ENCODE assay signal across 20 mouse cellular contexts in genomic region chr1:136380606-136381005, GRCm38 (mm10). TPM values are rescaled to one million over a fixed set of nuclear protein-coding genes. Genes with fewer than 3 reads are reported as not detected.
A peak's percentile ranks its signal among the peaks of the same experiment; 100 is the strongest.
DNase-seq lines count a peak whose midpoint lies in the region; ATAC-seq and TF ChIP-seq lines count a peak whose summit lies in the region.
"Had no signal": no experiment of that assay in that cellular context is flagged by ENCODE, and none has a peak within 500 bp of the region (broad histone marks: within the 10 kb centered on the region; RNA-seq: fewer than 3 reads in every experiment).

No protein-coding gene starts in this region.

- no peaks in the 10 kb centered on the region for H3K36me3 ChIP-seq in heart, embryonic 13.5 days
- H3K36me3 ChIP-seq in kidney, adult 2 months (ENCODE audit: control insufficient read depth, insufficient read depth, low read length) = no peaks in the 10 kb centered on the region
- H3K36me3 ChIP-seq: embryonic facial prominence, embryonic 12.5 days; forebrain, embryonic 12.5 days; forebrain, embryonic 15.5 days; hindbrain, embryonic 10.5 days; hindbrain, embryonic 13.5 days; intestine, embryonic 15.5 days; kidney, embryonic 15.5 days had no signal

- no peak for TF ChIP-seq POLR2A in kidney, adult 2 months (IDR thresholded peaks at IDR 0.05; ENCODE audit: low read depth, low read length)

- no peaks in the 10 kb centered on the region for H3K9me3 ChIP-seq in heart, embryonic 13.5 days
- H3K9me3 ChIP-seq: forebrain, embryonic 12.5 days; forebrain, embryonic 15.5 days; hindbrain, embryonic 10.5 days; hindbrain, embryonic 13.5 days; intestine, embryonic 15.5 days; kidney, embryonic 15.5 days had no signal

- 0 out of 2 replicates have a peak overlapping the region, but pooled peaks have one; percentile 17 for H3K27ac ChIP-seq in heart, embryonic 13.5 days (replicated peaks)
- H3K27ac ChIP-seq in kidney, adult 2 months (ENCODE audit: insufficient read depth, low read depth, low read length) = no peak overlapping the region
- H3K27ac ChIP-seq in brown adipose tissue, adult 24 weeks (replicated peaks; ENCODE audit: low read depth, low read length) = peak overlapping the region; percentile 96
- H3K27ac ChIP-seq: embryonic facial prominence, embryonic 12.5 days; forebrain, embryonic 12.5 days; forebrain, embryonic 15.5 days; hindbrain, embryonic 10.5 days; hindbrain, embryonic 13.5 days; intestine, embryonic 15.5 days; kidney, embryonic 15.5 days had no signal

- H3K4me3 ChIP-seq in heart, embryonic 13.5 days = no peak overlapping the region
- H3K4me3 ChIP-seq in kidney, adult 2 months (ENCODE audit: insufficient read depth, low read depth, low read length) = no peak overlapping the region
- no peak overlapping the region for H3K4me3 ChIP-seq in brown adipose tissue, adult 24 weeks (ENCODE audit: insufficient read depth, low read depth, low read length)
- H3K4me3 ChIP-seq: embryonic facial prominence, embryonic 12.5 days; erythroblast, embryonic 14.5 days; forebrain, embryonic 12.5 days; forebrain, embryonic 15.5 days; hindbrain, embryonic 10.5 days; hindbrain, embryonic 13.5 days; intestine, embryonic 15.5 days; kidney, embryonic 15.5 days had no signal

- ATAC-seq in heart, embryonic 13.5 days (ENCODE audit: extremely low read depth, insufficient number of reproducible peaks, low FRiP score, low TSS enrichment) = no peak
- ATAC-seq: CD4-positive, CD25-positive, alpha-beta regulatory T cell, adult 4 months; forebrain, embryonic 15.5 days; hindbrain, embryonic 16.5 days; intestine, embryonic 15.5 days had no signal

- H3K27me3 ChIP-seq in heart, embryonic 13.5 days (replicated peaks) = no peaks in the 10 kb centered on the region
- H3K27me3 ChIP-seq in kidney, adult 2 months (replicated peaks; ENCODE audit: control insufficient read depth, insufficient read depth, low read length) = no peaks in the 10 kb centered on the region
- H3K27me3 ChIP-seq: embryonic facial prominence, embryonic 12.5 days; forebrain, embryonic 12.5 days; forebrain, embryonic 15.5 days; hindbrain, embryonic 13.5 days; intestine, embryonic 15.5 days; kidney, embryonic 15.5 days had no signal

- peak; percentile 46 for DNase-seq in adrenal gland, postnatal 14 days
- DNase-seq in adrenal gland, postnatal 25 days = no peak
- DNase-seq in heart, postnatal 10 days = no peak
- peak; percentile 13 for DNase-seq in kidney, adult 2 months
- DNase-seq in kidney, adult 18-20 months = no peak
- no peak for DNase-seq in thymus, postnatal 25 days
- DNase-seq: gastrocnemius, postnatal 25 days; kidney, adult 11 months had no signal

- TF ChIP-seq CTCF in kidney, adult 2 months (conservative IDR thresholded peaks at IDR 0.05; ENCODE audit: insufficient read depth, insufficient read length, low read depth, low read length) = no peak

- intact Hi-C loops in heart, postnatal 10 days (cut with DNase I) = no loop called here

- H3K4me1 ChIP-seq in heart, embryonic 13.5 days = no peaks in the 10 kb centered on the region
- no peaks in the 10 kb centered on the region for H3K4me1 ChIP-seq in kidney, adult 2 months (ENCODE audit: control insufficient read depth, insufficient read depth, low read length)
- peaks cover 3% of the 10 kb centered on the region; the same call in 1 of the 2 replicates for H3K4me1 ChIP-seq in brown adipose tissue, adult 24 weeks (ENCODE audit: control insufficient read depth, insufficient read depth, insufficient read length, low read length)
- H3K4me1 ChIP-seq: embryonic facial prominence, embryonic 12.5 days; forebrain, embryonic 12.5 days; forebrain, embryonic 15.5 days; hindbrain, embryonic 10.5 days; hindbrain, embryonic 13.5 days; intestine, embryonic 15.5 days; kidney, embryonic 15.5 days had no signal

- no peak overlapping the region for H3K4me2 ChIP-seq in heart, embryonic 13.5 days
- H3K4me2 ChIP-seq: embryonic facial prominence, embryonic 12.5 days; forebrain, embryonic 12.5 days; forebrain, embryonic 15.5 days; hindbrain, embryonic 13.5 days; intestine, embryonic 15.5 days; kidney, embryonic 15.5 days had no signal

- WGBS in heart, embryonic 13.5 days = 78% methylated on average over 8 of the region's 8 CpGs
- 89% methylated on average over 8 of the region's 8 CpGs for WGBS in kidney, adult 2 months

- H3K9ac ChIP-seq in heart, embryonic 13.5 days = no peak overlapping the region
- H3K9ac ChIP-seq: embryonic facial prominence, embryonic 12.5 days; forebrain, embryonic 12.5 days; forebrain, embryonic 15.5 days; hindbrain, embryonic 13.5 days; intestine, embryonic 15.5 days; kidney, embryonic 15.5 days had no signal

RNA-seq across cellular contexts. Expression of gene Ddx59, which starts 34.5 kb away (rescaled TPM):
- total RNA-seq in adrenal gland, postnatal 14 days (2021) = 14.0 and 14.2 TPM in 2 replicates
- total RNA-seq in adrenal gland, postnatal 25 days (2021) = 10.4 and 15.7 TPM in 2 replicates
- 12.0 and 13.0 TPM in 2 replicates for polyA plus RNA-seq in heart, embryonic 13.5 days (2015; fragmentation: Nextera tagmentation; extraction: Ambion mirVana)
- total RNA-seq in heart, postnatal 10 days (2021) = 10 to 100 TPM in 1 of 2 experiments, 1 to 10 TPM in 1; 9.5 to 10.1 TPM
- 4.3 and 4.9 TPM in 2 replicates for polyA plus RNA-seq in kidney, adult 2 months (2012; rRNA removed)
- 16.5 and 17.6 TPM in 2 replicates for polyA plus RNA-seq in brown adipose tissue, adult 24 weeks (2012; ENCODE audit: insufficient read depth, insufficient read length, missing spikeins)

RNA-seq across cellular contexts. Expression of gene Camsap2, which starts 34.7 kb away (rescaled TPM):
- total RNA-seq in adrenal gland, postnatal 14 days (2021) = 47.2 and 47.8 TPM in 2 replicates
- 39.4 and 46.0 TPM in 2 replicates for total RNA-seq in adrenal gland, postnatal 25 days (2021)
- 5.9 and 6.1 TPM in 2 replicates for polyA plus RNA-seq in heart, embryonic 13.5 days (2015; fragmentation: Nextera tagmentation; extraction: Ambion mirVana)
- 10 to 100 TPM; 32.5 to 33.9 TPM for total RNA-seq in heart, postnatal 10 days (2021)
- polyA plus RNA-seq in kidney, adult 2 months (2012; rRNA removed) = 6.9 and 8.6 TPM in 2 replicates
- polyA plus RNA-seq in brown adipose tissue, adult 24 weeks (2012; ENCODE audit: insufficient read depth, insufficient read length, missing spikeins) = 23.2 and 27.0 TPM in 2 replicates

Comparison
In these comparisons a context has a peak if more than half of its experiments do, and no peak if none do; other contexts are left out.
1. DNase-seq: peak in adrenal gland, postnatal 14 days (single experiment) and kidney, adult 2 months (single experiment); none in adrenal gland, postnatal 25 days (single experiment), heart, postnatal 10 days (0 of 2), kidney, adult 18-20 months (single experiment) and thymus, postnatal 25 days (single experiment).